Mouse (Mus musculus) regulatory T cell (primary cell): ENCODE data around the gene Bco1.

Experiments used
- in situ Hi-C: fragments of 300-600 bp; cut with MboI, MseI; formaldehyde crosslinking; loops from one replicate; pipeline ENCODE4 v1.15.1; 2025; ENCODE audit warnings: high pct_unique_total_duplicates

Bco1 gene

GRCm38 (mm10) chr8:117089802-117090201, 5.9 kb upstream of the Bco1 start:
- in situ Hi-C loops, result no loop called here

- in situ Hi-C loops, result no loop called here
Observed at GRCm38 (mm10) chr8:117094053-117094452, 1.6 kb upstream of the Bco1 start.

GRCm38 (mm10) chr8:117097051-117097563, 1.5 kb downstream of the Bco1 start:
- in situ Hi-C loops, result no loop called here

- in situ Hi-C loops, result no loop called here
Observed at GRCm38 (mm10) chr8:117097564-117098191, 2.0 kb downstream of the Bco1 start.

DNA sequence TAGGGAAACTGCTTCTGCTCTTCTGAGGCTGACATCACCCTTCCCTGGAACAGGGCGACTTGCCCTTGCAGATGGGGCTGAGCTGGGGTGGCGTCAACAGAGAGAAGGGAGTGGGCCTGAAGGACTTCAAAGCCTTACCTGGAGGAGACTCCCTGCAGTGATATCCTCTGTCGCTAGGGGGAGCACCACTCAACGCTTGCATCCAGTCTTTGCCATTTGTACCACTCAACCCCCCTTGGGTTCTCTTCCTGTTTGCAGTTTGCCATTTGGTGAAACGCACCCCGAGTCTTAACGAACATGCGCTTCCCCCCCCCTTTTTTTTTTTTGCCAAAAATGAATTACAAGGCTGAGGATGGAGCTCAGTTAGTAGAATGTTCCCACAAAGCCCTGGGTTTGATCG, 11.9 kb downstream of the Bco1 start:
- in situ Hi-C loops, result no loop called here

DNA sequence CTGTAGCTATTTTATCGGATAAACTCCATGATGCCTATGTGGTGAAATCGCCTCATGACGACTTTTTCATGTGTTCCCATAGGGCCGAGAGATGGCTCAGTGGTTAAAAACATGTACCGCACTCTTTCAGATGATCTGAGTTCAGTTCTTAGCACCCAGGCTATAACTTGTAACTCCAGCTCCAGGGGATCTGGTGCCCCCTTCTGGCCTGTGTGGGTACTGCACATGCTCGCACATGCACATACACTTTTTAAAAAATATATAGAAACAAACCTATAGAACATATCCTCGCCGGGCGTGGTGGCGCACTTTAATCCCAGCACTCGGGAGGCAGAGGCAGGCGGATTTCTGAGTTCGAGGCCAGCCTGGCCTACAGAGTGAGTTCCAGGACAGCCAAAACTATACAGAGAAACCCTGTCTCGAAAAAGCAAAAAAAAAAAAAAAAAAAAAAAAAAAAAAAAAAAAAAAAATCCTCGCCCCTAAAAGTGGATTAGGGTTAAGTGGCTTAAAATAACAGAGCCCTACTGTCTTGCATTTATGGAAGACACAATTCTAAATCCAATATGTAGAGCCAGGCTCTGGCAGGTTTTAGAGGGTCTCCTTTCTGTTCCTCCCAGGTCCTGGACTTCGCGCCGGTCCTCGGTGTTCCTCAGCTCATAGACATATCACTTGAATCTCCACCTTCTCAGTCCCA, 13.5 kb downstream of the Bco1 start:
- in situ Hi-C loops, result no loop called here

DNA sequence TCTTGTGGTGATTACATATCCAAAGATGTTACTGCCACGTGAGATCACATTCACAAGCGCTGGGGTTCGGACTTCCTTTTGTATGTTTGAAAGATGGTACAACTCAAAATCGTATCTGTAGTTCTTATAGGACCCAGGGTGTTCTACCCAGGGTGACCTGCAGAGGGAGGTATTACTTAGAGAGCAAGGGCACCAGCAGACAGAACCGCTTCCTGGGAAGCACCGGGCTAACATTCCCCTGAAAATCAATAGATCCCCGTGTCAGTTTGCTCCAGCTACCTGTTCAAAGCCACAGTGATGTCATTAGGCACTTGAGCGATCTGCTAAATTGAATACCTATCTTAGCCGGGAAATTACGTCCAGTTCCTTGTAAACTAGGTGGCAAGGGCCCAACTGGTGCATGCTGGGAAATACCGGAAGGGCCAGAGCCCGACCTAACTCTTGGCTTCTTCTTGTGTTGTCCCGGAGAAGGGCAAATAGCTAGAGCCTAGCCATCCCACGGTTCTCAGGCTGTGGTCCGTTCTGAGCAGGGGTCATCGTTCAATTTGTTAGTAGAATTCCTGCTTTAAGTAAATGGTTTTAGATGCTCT, 14.2 kb downstream of the Bco1 start:
- in situ Hi-C loops, result loop anchor here (10.0 kb wide), 1 partner anchor 1455 kb away; no protein-coding TSS in a partner anchor

GRCm38 (mm10) chr8:117111641-117112040, 16.0 kb downstream of the Bco1 start:
- in situ Hi-C loops, result loop anchor here (10.0 kb wide), 1 partner anchor 1457 kb away; no protein-coding TSS in a partner anchor

- in situ Hi-C loops, result loop anchor here (10.0 kb wide), 1 partner anchor 1457 kb away; no protein-coding TSS in a partner anchor
Observed at GRCm38 (mm10) chr8:117112261-117112660, 16.6 kb downstream of the Bco1 start.

GRCm38 (mm10) chr8:117115094-117115493, 19.4 kb downstream of the Bco1 start:
- in situ Hi-C loops, result loop anchor here (10.0 kb wide), 1 partner anchor 1460 kb away; no protein-coding TSS in a partner anchor

DNA sequence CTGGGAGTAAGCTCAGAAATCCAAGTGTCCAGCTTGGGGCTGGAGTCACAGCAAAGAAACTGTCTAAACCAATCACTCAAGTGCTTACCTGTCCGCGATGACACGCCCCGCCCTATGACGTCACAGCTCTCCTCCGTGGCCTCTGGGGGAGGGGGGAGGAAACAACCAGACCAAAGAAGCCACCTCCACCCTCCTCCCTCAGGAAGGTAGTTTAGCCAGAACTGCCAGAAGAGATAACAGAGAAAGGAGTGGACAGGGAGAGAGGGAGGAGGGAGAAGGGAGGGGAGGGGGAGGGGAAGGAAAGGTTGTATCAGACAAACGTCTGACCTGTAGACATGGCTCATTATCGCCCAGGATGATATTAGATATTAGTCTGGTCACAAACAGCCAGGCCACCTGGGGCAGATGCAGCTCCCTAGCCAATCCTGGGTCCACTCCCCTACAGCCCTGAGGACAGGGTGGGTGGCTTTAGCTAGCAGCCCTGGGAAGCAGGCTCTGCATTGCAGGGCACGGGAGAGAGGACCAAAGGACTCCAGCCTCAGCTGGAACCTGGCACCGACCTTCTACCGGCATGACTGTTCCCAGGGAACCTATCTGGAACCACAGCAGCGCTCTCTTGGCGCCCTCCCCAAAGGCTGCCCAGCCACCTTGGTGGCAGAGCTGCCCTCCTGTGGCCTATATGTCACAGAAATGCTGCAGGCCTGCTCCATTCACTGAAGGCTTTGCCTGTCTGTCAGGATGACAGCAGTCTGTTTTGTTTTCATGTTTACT, 20.2 kb downstream of the Bco1 start:
- in situ Hi-C loops, result loop anchor here (10.0 kb wide), 1 partner anchor 1461 kb away; no protein-coding TSS in a partner anchor

DNA sequence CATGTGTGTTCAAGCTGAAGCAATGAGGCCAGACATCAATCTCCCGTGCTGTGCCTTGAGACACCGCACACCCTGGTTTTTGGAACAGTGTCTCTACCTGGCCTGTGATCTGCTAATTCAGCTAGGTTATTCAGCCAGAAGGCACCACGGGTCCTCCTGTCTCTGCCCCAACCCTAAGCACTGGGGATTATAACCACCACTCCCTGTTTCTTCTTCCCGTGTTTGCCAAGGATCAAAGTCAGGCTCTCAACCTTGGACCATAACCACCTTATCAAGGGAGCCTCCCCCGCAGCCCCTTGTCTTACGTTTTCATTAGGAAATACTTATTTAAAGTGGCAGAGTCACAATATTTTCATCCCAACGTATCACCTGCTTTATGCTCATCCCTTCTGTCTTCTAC, 20.9 kb downstream of the Bco1 start:
- in situ Hi-C loops, result loop anchor here (10.0 kb wide), 1 partner anchor 1462 kb away; no protein-coding TSS in a partner anchor

GRCm38 (mm10) chr8:117118409-117118808, 22.8 kb downstream of the Bco1 start:
- in situ Hi-C loops, result loop anchor here (10.0 kb wide), 1 partner anchor 1464 kb away; no protein-coding TSS in a partner anchor

DNA sequence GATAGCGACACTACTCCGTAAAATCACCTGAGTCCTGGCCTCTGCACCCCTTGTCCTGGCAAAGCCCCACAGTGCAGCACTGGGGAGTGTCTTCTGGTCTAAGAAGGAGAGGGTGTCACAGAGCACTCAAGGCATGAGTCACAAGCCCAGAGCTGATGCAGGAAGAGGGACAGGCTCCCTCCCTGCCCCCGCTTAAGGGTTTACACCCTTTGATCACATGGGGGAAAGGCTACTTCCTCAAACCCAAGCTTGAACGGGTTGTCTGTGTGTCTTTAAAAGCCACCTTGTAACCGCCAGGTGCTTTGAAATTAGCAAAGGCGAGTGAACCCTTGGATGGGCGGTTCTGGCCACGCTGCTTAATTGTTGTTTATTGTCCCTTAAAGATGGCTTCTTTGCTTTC, 25.6 kb downstream of the Bco1 start:
- in situ Hi-C loops, result no loop called here

- in situ Hi-C loops, result no loop called here
Observed at GRCm38 (mm10) chr8:117123850-117124633, 28.4 kb downstream of the Bco1 start.

DNA sequence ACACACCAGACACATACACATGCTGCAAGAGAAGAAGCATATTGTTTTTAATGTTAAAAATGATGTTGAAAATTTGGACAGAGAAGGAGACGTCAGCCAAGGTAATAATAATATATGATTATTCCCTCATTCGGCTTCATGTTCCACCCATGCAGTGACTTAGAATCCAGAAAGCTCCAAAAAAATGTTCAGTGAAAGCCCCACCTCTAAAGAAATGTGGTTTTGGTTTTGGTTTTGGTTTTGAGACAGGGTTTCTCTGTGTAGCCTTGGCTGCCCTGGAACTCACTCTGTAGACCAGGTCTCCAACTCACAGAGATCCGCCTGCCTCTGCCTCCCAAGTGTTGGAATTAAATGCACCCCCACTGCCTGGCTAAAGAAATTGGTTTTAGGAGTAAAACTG, 30.2 kb downstream of the Bco1 start:
- in situ Hi-C loops, result no loop called here

- in situ Hi-C loops, result no loop called here
Observed at GRCm38 (mm10) chr8:117126411-117126810, 30.8 kb downstream of the Bco1 start.

- in situ Hi-C loops, result no loop called here
Observed at GRCm38 (mm10) chr8:117127063-117127462, 31.4 kb downstream of the Bco1 start.

DNA sequence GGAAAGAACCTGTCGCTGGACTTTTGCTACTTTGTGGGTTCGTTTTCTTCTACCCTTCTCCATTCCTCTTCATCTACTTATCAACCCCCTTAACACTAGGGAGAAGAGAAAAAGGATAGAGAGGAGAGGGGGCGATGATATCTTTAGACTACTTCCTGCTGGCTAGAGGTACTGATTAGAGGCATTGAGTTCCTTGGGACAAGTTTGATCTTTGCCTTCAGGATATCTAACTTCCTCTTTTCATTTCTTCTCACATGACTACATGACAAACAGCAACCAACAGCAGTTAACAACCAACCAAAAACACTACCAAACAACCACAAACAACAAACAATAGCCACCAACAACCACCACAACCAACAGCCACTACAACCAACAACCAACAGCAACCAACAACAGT, 38.0 kb downstream of the Bco1 start:
- in situ Hi-C loops, result no loop called here

DNA sequence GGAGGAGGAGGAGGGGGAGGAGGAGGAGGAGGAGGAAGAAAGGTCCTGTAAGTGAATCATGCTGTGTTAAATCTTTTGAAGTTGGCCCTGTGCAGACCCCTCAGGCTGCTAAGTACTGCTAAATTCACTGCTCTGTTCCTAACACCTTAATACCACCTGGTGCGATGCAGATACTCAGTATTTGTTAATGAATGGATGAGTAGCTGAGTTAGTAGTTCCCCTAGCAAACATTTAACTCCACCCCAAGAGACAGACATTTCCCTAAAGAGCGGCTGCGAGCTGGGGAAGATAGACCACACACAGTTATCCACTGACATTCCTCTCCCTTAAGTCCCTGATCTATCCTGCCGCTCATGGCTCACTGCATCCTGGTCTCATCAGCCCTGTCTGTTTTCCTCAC, 40.7 kb downstream of the Bco1 start:
- in situ Hi-C loops, result no loop called here

GRCm38 (mm10) chr8:117136763-117137162, 41.1 kb downstream of the Bco1 start:
- in situ Hi-C loops, result no loop called here
